Mouse (Mus musculus) testis, adult 2 months (tissue): ENCODE results near the gene Rps16.

Experiments used
- CTCF ChIP-seq: fragments of 200-500 bp; IDR thresholded peaks from 2 replicates; pipeline ENCODE4 v1.5.1; 2012; ENCODE audit warnings: low read depth, mild to moderate bottlenecking, inconsistent platforms, low read length, moderate library complexity; ENCODE audit not compliant: control insufficient read depth, insufficient read depth, insufficient replicate concordance
- POLR2A ChIP-seq: fragments of 200-500 bp; IDR thresholded peaks from 2 replicates; pipeline ENCODE4 v1.6.1; 2012; ENCODE audit warnings: low read depth, mild to moderate bottlenecking, inconsistent platforms, low read length, moderate library complexity; ENCODE audit not compliant: control insufficient read depth

- TF ChIP-seq CTCF (no peak), POLR2A (peak; percentile 65)
Measured at GRCm38 (mm10) chr7:28375176-28375921, 24.9 kb downstream of the Rps16 start.
